Mouse (Mus musculus) myocyte (in vitro differentiated cells): ENCODE results near the gene Cldn10.

Experiments used
- E2F4 ChIP-seq: IDR thresholded peaks from one replicate; pipeline ENCODE4 v1.6.1; 2011; ENCODE audit warnings: mild to moderate bottlenecking, control low read depth, moderate library complexity; ENCODE audit not compliant: insufficient read depth
- MAX ChIP-seq: IDR thresholded peaks from one replicate; pipeline ENCODE4 v1.6.1; 2011; ENCODE audit warnings: low read depth, mild to moderate bottlenecking, control low read depth
- POLR2A ChIP-seq: IDR thresholded peaks from one replicate; pipeline ENCODE4 v1.6.1; 2011; ENCODE audit warnings: low read depth, mild to moderate bottlenecking, control low read depth, moderate library complexity; ENCODE audit not compliant: insufficient read length
- TCF12 ChIP-seq: IDR thresholded peaks from one replicate; pipeline ENCODE4 v1.6.1; 2011; ENCODE audit warnings: mild to moderate bottlenecking, control low read depth; ENCODE audit not compliant: poor library complexity, insufficient read depth, severe bottlenecking
- USF1 ChIP-seq: IDR thresholded peaks from one replicate; pipeline ENCODE4 v1.6.1; 2011; ENCODE audit warnings: low read depth, mild to moderate bottlenecking, control low read depth, moderate library complexity

DNA sequence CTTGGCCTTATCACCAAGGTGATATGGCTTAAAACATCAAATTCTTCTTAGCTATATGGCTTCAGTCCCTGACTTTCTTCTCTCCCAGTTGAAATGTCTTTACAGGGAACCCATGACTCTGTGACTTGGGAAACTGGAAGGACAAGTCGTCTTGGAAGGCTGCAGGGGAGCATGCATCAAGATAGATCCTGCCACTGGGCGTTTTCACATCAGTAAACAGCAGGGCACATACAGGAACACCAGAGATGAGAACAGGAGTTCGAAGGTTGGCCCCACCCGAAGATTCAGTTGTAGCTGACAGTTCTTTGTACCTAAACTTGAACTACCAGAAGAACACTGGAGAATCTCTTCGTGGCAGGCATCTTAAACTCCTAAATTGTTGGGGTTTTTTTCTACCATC is 44.8 kb upstream of the Cldn10 start:
- TF ChIP-seq TCF12 (no peak), MAX (no peak), E2F4 (no peak), POLR2A (no peak), USF1 (no peak)
